Mouse (Mus musculus) ovary, postnatal 10 days (tissue): ENCODE results near the gene Tatdn3.

Experiments
- DNase-seq: peaks from one replicate; pipeline ENCODE4 v3.0.0; 2022; ENCODE audit warnings: low spot score

Gene Tatdn3

GRCm38 (mm10) chr1:191075199-191075883 lies 12.6 kb upstream of the Tatdn3 start:
- no peak for DNase-seq

- no peak for DNase-seq
Observed at GRCm38 (mm10) chr1:191073486-191073885, 10.8 kb upstream of the Tatdn3 start.

- no peak for DNase-seq
Observed at GRCm38 (mm10) chr1:191073001-191073400, 10.3 kb upstream of the Tatdn3 start.

- no peak for DNase-seq
Observed at GRCm38 (mm10) chr1:191072329-191072913, 9.7 kb upstream of the Tatdn3 start.

- no peak for DNase-seq
Observed at GRCm38 (mm10) chr1:191071613-191072012, 8.9 kb upstream of the Tatdn3 start.

- no peak for DNase-seq
Observed at GRCm38 (mm10) chr1:191070259-191070658, 7.5 kb upstream of the Tatdn3 start.

GRCm38 (mm10) chr1:191068377-191068776 lies 5.6 kb upstream of the Tatdn3 start:
- no peak for DNase-seq

- DNase-seq: no peak
Observed at GRCm38 (mm10) chr1:191065188-191065587, 2.5 kb upstream of the Tatdn3 start.

- DNase-seq: no peak
Observed at GRCm38 (mm10) chr1:191064535-191064934, 1.8 kb upstream of the Tatdn3 start.

- no peak for DNase-seq
Observed at GRCm38 (mm10) chr1:191063700-191064099, 968 bp upstream of the Tatdn3 start.

GRCm38 (mm10) chr1:191062241-191062780 lies 421 bp downstream of the Tatdn3 start:
- DNase-seq: no peak

- DNase-seq: no peak
Observed at GRCm38 (mm10) chr1:191057461-191057860, 5.3 kb downstream of the Tatdn3 start.

- DNase-seq: no peak
Observed at GRCm38 (mm10) chr1:191055533-191055873, 7.2 kb downstream of the Tatdn3 start.

GRCm38 (mm10) chr1:191054870-191055532 lies 7.7 kb downstream of the Tatdn3 start:
- DNase-seq: no peak

- DNase-seq: no peak
Observed at GRCm38 (mm10) chr1:191053555-191053954, 9.2 kb downstream of the Tatdn3 start.

- DNase-seq: no peak
Observed at GRCm38 (mm10) chr1:191046231-191046824, 16.4 kb downstream of the Tatdn3 start.

GRCm38 (mm10) chr1:191045264-191045663 lies 17.5 kb downstream of the Tatdn3 start:
- DNase-seq: no peak

GRCm38 (mm10) chr1:191042688-191043087 lies 20.0 kb downstream of the Tatdn3 start:
- no peak for DNase-seq

- no peak for DNase-seq
Observed at GRCm38 (mm10) chr1:191042106-191042505, 20.6 kb downstream of the Tatdn3 start.

GRCm38 (mm10) chr1:191041352-191041751 lies 21.4 kb downstream of the Tatdn3 start:
- DNase-seq: no peak

- no peak for DNase-seq
Observed at GRCm38 (mm10) chr1:191037999-191038398, 24.7 kb downstream of the Tatdn3 start.

- no peak for DNase-seq
Observed at GRCm38 (mm10) chr1:191036554-191037334, 26.0 kb downstream of the Tatdn3 start, which contains the start of gene Spata45. Gene Spata45, plus strand, starts transcription at chr1:191036639.
